Mouse (Mus musculus): ENCODE measurements around the gene Dhrs3. TPM values are rescaled to one million over a fixed set of nuclear protein-coding genes. Genes with fewer than 3 reads are reported as not detected.

Gene Dhrs3
- total RNA-seq, 2 experiments from 2014 or later, result 23.2 to 23.3 TPM

DNA sequence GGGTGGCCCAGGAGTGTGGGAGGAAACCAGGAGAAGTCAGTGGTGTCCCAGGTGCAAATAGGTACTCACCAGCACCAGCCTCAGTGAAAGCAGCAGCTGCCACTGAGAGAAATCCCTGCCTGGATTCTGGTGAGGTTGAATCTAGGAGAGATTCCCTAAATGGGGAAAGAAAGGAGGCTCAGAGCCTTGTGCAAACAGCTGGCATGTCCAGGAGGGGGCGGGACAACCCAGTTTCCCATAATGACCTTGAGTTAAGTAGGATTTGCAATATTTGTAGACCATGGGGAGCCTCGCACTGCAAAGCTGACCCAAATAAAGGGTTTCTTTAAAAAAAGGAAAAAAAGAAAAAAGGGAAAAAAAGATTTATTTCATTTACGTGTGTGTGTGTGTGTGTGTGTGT, 3.7 kb downstream of the Dhrs3 start:
- DNase-seq (ENCODE audit: low spot score in 2 of 2), result no peak

- no peak for DNase-seq (ENCODE audit: low spot score in 2 of 2)
Observed at GRCm38 (mm10) chr4:144898036-144898649, 5.5 kb downstream of the Dhrs3 start.

DNA sequence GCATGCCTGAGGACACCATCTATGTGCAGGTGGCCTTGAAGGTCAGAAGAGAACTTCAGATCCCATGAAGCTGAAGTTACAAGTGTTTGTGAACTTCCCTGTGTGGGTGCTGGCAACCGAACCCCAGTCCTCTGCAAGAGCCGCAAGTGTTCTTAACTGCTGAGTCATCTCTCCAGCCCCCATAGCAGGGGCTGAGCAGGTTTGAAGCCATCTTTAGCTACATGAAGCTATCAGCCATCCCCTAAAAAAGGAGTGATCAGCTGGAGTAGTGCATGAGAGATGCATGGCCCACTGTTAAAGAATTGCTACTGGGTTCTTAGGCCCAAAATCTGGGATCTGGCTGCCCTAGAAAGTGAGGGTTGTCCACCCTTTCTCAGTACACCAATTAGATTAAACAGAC, 6.1 kb downstream of the Dhrs3 start:
- no peak for DNase-seq (ENCODE audit: low spot score in 2 of 2)

- no peak for DNase-seq (ENCODE audit: low spot score in 2 of 2)
Observed at GRCm38 (mm10) chr4:144901561-144902111, 9.0 kb downstream of the Dhrs3 start.

GRCm38 (mm10) chr4:144903088-144903487, 10.5 kb downstream of the Dhrs3 start:
- DNase-seq (ENCODE audit: low spot score in 2 of 2), result no peak

DNA sequence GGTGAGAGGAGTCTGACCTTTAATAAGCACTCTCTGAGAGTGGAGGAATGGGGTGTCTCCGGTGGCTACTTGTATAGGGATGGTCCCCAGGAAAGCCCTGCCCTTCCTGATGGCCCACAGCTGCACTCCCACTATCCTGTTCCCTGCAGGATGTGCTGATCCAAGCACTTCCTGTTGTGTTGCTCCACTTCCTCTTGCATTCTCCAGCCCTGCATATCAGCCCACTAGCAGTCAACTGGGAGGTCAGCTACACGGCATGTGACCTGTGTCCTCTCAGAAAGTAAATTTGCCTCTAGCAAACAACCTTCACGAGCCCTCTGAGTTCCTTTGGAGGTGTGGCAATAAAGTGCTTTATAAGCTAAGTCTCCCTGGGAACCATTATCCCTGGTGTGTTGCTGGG, 11.3 kb downstream of the Dhrs3 start:
- DNase-seq (ENCODE audit: low spot score in 2 of 2), result no peak

DNA sequence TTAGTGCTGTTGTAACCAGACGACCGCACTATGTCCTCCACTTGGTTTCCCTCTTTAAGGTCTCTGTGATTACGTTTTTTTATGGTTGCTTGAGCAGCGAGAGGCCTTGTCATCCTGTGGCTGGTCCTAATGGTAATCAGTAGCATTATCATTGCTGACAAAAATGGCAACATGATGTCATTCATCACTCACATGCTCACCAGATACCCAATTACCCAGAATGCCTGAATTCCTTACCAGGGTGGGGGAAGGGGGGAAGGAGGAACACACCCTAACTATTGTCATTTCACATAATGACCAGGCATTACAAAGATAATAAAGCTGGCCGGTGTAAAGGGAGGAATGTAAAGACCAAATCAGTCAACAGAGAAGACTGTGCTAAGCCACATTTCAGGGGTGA, 12.5 kb downstream of the Dhrs3 start:
- DNase-seq (ENCODE audit: low spot score in 2 of 2), result no peak

DNA sequence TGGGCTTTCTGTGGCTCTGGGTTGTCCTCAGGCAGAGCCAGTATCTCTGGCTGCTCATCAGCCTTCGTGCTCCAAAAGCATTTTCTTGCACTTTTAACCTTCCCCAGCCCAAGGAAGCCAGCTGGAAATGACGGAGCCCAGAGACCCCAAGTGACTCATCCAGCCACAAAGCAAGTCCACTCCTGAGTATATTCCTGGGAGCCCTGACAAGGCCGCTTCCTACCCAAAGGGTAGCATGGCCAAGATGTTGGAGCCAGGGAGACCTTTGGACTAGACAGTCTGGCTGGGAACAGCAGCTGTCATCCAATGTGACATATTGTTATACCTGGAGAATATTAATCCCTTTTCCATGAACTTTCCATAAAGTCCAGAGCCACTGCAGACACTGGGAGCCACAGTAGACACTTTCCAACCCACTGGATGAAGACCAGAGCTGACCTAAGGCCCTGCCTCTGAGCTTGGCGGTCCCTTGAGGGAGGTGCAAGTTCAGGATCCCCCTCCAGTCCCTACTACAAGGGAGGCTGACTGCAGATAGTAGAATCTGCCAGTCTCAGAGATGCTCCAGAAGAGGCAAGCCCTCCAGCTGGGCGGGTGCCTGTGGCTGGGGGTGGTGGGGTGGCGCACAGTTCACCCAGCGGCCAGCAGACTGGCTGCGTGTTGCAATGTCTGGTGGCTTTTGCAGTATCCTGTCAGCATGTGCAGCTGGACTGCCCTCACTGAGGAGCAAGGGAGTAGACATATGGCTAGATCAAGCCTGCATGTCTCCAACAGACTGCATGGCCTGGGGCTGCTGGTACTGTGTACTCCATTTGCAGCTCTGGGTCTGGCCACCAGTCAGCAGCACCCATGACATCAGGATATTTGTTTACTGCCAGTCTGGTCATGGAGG, 13.6 kb downstream of the Dhrs3 start:
- no peak for DNase-seq (ENCODE audit: low spot score in 2 of 2)

DNA sequence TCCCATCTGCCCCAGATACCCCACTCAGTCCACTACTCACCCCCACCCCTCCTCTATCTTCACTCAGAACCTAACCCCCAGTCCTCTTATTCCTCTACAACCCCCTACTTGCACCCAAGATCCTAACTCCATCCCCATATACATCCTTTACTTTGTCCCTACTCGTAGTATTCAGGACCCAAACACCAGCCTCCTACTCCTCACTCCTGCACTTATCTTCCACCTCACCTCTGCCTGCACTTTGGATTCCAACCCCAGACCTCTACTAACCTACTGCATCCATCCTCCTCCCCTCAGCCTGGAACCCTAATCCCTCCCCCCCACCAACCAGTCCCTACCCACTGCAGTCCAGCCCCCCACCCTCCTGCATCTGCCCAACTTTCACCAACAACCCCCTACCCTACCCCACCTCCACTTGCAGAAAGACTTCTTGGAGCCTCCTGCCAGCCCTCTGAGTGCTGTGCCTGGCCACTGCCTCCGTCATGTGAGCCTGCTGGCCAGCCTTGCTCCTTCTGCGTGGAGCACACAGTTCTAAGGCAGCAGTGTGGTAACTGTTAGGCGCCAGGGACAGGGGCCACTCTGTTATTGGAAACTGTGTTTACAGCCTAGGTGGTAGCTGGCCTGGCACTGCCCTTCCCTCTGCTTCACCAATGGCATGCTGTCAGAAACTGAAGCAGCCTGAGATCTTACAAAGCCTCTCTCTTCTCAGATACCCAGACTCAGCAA, 14.5 kb downstream of the Dhrs3 start:
- DNase-seq (ENCODE audit: low spot score in 2 of 2), result no peak

- DNase-seq (ENCODE audit: low spot score in 2 of 2), result no peak
Observed at GRCm38 (mm10) chr4:144908825-144909224, 16.2 kb downstream of the Dhrs3 start.

DNA sequence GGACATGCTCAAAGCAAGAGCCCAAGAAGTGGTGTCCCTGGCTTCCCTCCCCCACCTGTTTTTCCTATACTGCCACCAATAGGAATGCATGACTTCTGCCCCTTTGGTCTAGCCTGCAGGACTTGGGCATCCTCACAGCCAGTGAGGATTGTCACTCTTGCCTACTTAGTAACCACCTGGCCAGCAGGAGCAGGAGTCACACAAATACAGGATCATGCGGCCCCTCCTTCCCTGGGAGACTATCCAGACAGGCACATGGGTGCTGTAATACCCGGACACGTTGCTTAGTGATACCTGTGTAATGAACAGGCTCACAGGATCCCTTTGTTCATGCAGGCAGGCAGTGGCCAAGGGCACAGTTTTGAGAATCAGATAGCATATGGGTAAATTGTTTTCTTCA, 17.7 kb downstream of the Dhrs3 start:
- DNase-seq (ENCODE audit: low spot score in 2 of 2), result no peak

GRCm38 (mm10) chr4:144913298-144914152, 20.9 kb downstream of the Dhrs3 start:
- DNase-seq (ENCODE audit: low spot score in 2 of 2), result no peak

DNA sequence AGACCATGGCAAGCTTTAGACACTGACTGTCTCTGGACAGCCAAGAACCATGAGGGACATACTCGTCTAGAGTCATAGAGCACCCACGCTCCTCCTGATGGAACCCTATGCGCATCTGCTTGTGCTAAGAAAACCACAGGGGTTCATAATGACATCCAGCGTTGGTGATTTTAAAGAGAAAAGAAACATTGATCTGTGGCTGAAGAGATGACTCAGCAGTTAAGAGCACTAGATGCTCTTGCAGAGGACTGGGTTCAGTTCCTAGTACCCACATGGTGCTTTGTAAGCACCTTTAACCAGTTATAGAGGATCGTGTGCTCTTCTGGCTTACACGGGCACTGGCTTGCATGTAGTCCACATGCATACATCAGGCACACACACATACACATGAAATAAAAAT, 23.9 kb downstream of the Dhrs3 start:
- DNase-seq (ENCODE audit: low spot score in 2 of 2), result no peak

DNA sequence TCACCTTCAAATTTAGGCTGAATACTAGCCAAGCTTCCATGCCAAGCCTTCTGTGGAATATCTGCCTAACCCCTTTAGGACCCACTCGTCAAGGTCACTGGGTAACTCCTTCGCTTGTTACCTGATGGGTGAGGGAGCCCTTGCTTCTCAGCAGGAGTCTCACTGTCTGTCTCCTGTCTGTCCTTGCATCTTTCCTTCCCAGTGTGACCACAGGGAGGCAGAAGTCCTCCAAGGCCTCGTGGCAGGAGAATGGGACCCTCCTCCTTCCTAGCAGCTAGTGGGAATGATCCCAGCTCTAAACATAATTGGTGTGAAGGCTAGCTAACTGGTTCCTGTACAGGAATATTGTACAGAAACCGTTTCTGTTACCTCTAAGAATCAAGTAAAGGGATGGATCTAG, 24.5 kb downstream of the Dhrs3 start:
- no peak for DNase-seq (ENCODE audit: low spot score in 2 of 2)

DNA sequence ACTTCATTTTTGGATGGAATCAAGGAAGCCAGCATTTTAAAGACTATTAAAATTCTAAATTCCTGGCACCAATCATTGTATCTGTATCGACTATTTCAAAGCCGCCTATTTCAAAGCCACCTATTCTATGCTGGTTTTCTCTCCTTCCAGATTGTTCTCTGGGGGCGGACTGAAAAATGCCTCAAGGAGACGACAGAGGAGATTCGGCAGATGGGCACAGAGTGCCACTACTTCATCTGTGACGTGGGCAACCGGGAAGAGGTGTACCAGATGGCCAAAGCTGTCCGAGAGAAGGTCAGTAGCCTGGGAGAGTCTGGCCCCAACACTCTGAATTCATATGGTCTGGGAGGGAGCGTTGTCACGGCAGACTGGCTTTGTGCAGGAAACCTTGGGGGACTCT, 25.9 kb downstream of the Dhrs3 start:
- DNase-seq (ENCODE audit: low spot score in 2 of 2), result no peak

DNA sequence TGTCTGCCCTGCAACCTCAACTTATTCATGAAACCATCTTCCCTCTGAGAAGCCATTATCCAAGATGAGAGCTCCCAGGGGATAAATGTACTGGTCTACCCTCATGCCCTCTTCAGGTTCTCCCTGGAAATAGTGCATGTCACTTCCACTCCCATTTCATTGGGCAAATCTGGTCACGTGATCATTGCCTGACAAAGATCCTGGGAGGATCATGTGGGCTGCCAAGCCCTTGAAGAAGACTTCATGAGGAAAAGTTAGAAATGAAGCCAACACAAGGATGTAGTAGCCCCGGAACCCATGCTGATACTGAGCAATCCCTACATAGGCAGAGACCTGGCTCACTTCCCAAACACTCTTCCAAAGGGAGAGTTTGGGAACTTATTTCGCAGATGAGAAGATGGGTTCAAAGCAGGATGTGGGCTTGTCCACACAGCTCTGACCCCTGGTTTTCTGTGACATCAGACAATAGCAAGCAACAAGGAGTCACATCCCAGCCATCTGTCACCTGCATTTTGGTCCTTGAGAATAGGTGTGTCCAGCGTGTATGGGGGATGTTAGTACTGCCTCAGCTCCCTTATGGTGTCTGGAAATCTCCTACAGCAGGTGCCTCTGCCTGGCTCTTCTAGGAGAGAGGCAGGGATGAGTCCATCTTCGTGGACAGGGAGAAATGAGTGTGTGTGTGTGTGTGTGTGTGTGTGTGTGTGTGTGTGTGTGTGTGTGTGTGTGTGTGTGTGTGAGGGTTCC, 36.2 kb downstream of the Dhrs3 start:
- no peak for DNase-seq (ENCODE audit: low spot score in 2 of 2)

DNA sequence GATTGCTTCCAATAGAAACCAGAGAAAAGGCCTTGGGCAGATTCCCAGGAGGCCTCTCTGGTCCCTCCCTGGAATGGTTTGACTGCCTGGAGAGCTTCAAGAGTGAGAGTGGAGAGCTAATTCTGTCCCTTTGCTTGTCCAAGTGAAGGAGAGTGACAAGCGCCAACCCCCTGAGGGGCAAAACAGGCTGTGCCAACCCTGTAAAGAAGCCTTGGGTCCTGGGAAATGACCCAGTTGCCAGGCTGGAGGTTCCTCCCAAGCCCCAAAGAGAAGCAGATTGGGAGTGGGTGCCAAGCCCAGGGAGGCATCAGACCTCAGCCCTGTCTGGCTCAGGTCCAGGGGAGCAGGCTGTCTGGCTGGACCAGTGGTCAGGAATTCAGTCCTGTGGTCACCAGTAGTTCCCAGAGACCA, 37.2 kb downstream of the Dhrs3 start:
- DNase-seq (ENCODE audit: low spot score in 2 of 2), result peak; percentile 75 to 79

DNA sequence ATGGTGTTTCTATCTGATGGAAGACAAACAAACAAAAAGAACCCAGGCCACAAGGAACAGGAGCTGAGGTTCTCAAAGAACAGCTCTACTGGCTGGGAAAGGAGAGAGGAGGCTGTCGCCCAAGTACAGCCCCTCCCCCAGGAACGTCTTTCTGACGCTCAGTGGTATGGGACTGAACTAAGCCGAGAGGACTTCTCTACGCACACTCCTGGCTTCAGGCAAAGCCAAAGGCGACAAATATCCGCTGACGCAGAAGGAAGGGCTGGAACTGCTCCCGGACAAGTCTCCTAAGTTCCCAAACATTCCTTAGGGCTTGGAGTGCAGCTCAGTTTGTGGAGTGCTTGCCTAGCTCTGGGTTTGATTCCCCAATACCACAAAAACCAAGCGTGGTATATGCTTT, 37.7 kb downstream of the Dhrs3 start:
- DNase-seq (ENCODE audit: low spot score in 2 of 2), result peak; percentile 44 to 46

GRCm38 (mm10) chr4:144931167-144931566, 38.5 kb downstream of the Dhrs3 start:
- no peak for DNase-seq (ENCODE audit: low spot score in 2 of 2)

- no peak for DNase-seq (ENCODE audit: low spot score in 2 of 2)
Observed at GRCm38 (mm10) chr4:144934501-144934900, 41.9 kb downstream of the Dhrs3 start.
